Mouse (Mus musculus) ovary, adult 18-20 months (tissue): ENCODE results near the gene Camsap2.

Experiments used
- DNase-seq: peaks from one replicate; pipeline ENCODE4 v3.0.0; 2022; ENCODE audit warnings: low spot score, mixed read lengths

Gene Camsap2

GRCm38 (mm10) chr1:136345454-136346372 is at the start of gene Camsap2:
TSS of gene Camsap2 (minus strand) at chr1:136346104.
- DNase-seq, result peak; percentile 88

GRCm38 (mm10) chr1:136395073-136395472 is 49.2 kb upstream of the Camsap2 start:
- DNase-seq, result no peak

- DNase-seq, result no peak
These were observed 48.6 kb upstream of the Camsap2 start for GRCm38 (mm10) chr1:136394506-136394905.

- no peak for DNase-seq
These were observed 41.0 kb upstream of the Camsap2 start for GRCm38 (mm10) chr1:136386914-136387313.

GRCm38 (mm10) chr1:136381583-136381982 is 35.7 kb upstream of the Camsap2 start:
- no peak for DNase-seq

GRCm38 (mm10) chr1:136381169-136381568 is 35.3 kb upstream of the Camsap2 start:
- no peak for DNase-seq

- DNase-seq, result no peak
These were observed 34.7 kb upstream of the Camsap2 start for GRCm38 (mm10) chr1:136380606-136381005.

GRCm38 (mm10) chr1:136380161-136380560 is 34.3 kb upstream of the Camsap2 start:
- no peak for DNase-seq

- no peak for DNase-seq
These were observed 33.4 kb upstream of the Camsap2 start for GRCm38 (mm10) chr1:136379261-136379660.

- DNase-seq, result no peak
These were observed 20.1 kb upstream of the Camsap2 start for GRCm38 (mm10) chr1:136365986-136366385.

GRCm38 (mm10) chr1:136364711-136365110 is 18.8 kb upstream of the Camsap2 start:
- peak; percentile 24 for DNase-seq

GRCm38 (mm10) chr1:136363035-136363434 is 17.1 kb upstream of the Camsap2 start:
- no peak for DNase-seq

GRCm38 (mm10) chr1:136362567-136362966 is 16.7 kb upstream of the Camsap2 start:
- no peak for DNase-seq

GRCm38 (mm10) chr1:136361373-136361772 is 15.5 kb upstream of the Camsap2 start:
- no peak for DNase-seq

- no peak for DNase-seq
These were observed 15.0 kb upstream of the Camsap2 start for GRCm38 (mm10) chr1:136360909-136361308.

GRCm38 (mm10) chr1:136358841-136359360 is 13.0 kb upstream of the Camsap2 start:
- DNase-seq, result no peak

- DNase-seq, result no peak
These were observed 9.7 kb upstream of the Camsap2 start for GRCm38 (mm10) chr1:136355651-136356050.

GRCm38 (mm10) chr1:136350699-136351200 is 4.8 kb upstream of the Camsap2 start:
- DNase-seq, result no peak

GRCm38 (mm10) chr1:136348137-136348536 is 2.2 kb upstream of the Camsap2 start:
- DNase-seq, result no peak

GRCm38 (mm10) chr1:136347140-136347539 is 1.2 kb upstream of the Camsap2 start:
- no peak for DNase-seq

- DNase-seq, result no peak
These were observed 600 bp upstream of the Camsap2 start for GRCm38 (mm10) chr1:136346373-136347035.

- no peak for DNase-seq
These were observed 993 bp downstream of the Camsap2 start for GRCm38 (mm10) chr1:136344768-136345453.
